Mouse (Mus musculus): ENCODE measurements around the gene Snd1. TPM values are rescaled to one million over a fixed set of nuclear protein-coding genes. Genes with fewer than 3 reads are reported as not detected.

Gene Snd1
- total and polyA plus RNA-seq, 3 experiments = 83.7 to 377 (median 210) TPM

- H3K27me3 ChIP-seq (replicated peaks) = no peaks in the 10 kb centered on the region
- H3K27ac ChIP-seq (ENCODE audit: insufficient read depth, low read depth) = no peak overlapping the region
- H3K4me2 ChIP-seq (ENCODE audit: insufficient read depth, low read depth, poor library complexity, severe bottlenecking) = no peak overlapping the region
- TF ChIP-seq ZKSCAN1 (IDR thresholded peaks at IDR 0.05; ENCODE audit: borderline replicate concordance, low read depth, low read length) (no peak), USF2 (conservative IDR thresholded peaks at IDR 0.05; ENCODE audit: low read depth, low read length) (no peak), MAFK (IDR thresholded peaks at IDR 0.05; ENCODE audit: insufficient replicate concordance, low read length) (no peak), MAX (IDR thresholded peaks at IDR 0.05; ENCODE audit: low read length) (no peak), MAZ (IDR thresholded peaks at IDR 0.05; ENCODE audit: low read depth, low read length) (no peak), SIN3A (IDR thresholded peaks at IDR 0.05; ENCODE audit: low read length) (no peak), TBP (conservative IDR thresholded peaks at IDR 0.05; ENCODE audit: low read depth, low read length) (no peak), POLR2A (IDR thresholded peaks at IDR 0.05; ENCODE audit: low read depth, low read length) (no peak)
- in situ Hi-C loops (cut with MboI; ENCODE audit: low pct_ligation_motif_present, low pct_unique_long_range_greater_than_20kb, low sequenced_read_pairs) = no loop called here
- peaks cover 42 to 94% of the 10 kb centered on the region in 2 experiments for H3K36me3 ChIP-seq (replicated peaks in 1 of 2; ENCODE audit: control insufficient read depth in 1 of 2, insufficient read depth in 1 of 2, low read length in 1 of 2)
- no peak overlapping the region for H3K4me3 ChIP-seq (replicated peaks in 1 of 3; ENCODE audit: low read depth in 2 of 3, low read length in 2 of 3, poor library complexity in 1 of 3)
- dilution Hi-C loops (cut with MboI; ENCODE audit: extremely low pct_ligation_motif_present, extremely low pct_unique_long_range_greater_than_20kb, low sequenced_read_pairs) = no loop called here
- H3K4me1 ChIP-seq (ENCODE audit: control insufficient read depth in 1 of 2, insufficient read depth in 2 of 2) = peaks cover 7 to 33% of the 10 kb centered on the region in 2 experiments; a peak in 3 of 4 replicates
- no peaks in the 10 kb centered on the region for H3K79me2 ChIP-seq (replicated peaks; ENCODE audit: control insufficient read depth, extremely low read depth, insufficient read depth, poor library complexity, severe bottlenecking)
- H3K9ac ChIP-seq (ENCODE audit: insufficient read depth, low read depth) = no peak overlapping the region
- no peak for DNase-seq (ENCODE audit: extremely low read depth)
- H3K9me3 ChIP-seq (replicated peaks; ENCODE audit: low read length) = no peaks in the 10 kb centered on the region
These were observed 399.1 kb downstream of the Snd1 start for GRCm38 (mm10) chr6:28874053-28874452.

- Histone ChIP-seq H3K9ac (ENCODE audit: insufficient read depth, low read depth) (no peak overlapping the region), H3K4me3 (replicated peaks in 1 of 3; ENCODE audit: low read depth in 2 of 3, low read length in 2 of 3, poor library complexity in 1 of 3) (no peak overlapping the region), H3K36me3 (replicated peaks in 1 of 2; ENCODE audit: control insufficient read depth in 1 of 2, insufficient read depth in 1 of 2, low read length in 1 of 2) (peaks cover 47 to 94% of the 10 kb centered on the region in 2 experiments), H3K4me1 (ENCODE audit: control insufficient read depth in 1 of 2, insufficient read depth in 2 of 2) (peaks cover 7 to 36% of the 10 kb centered on the region in 2 experiments; a peak in 3 of 4 replicates), H3K9me3 (replicated peaks; ENCODE audit: low read length) (no peaks in the 10 kb centered on the region), H3K27me3 (replicated peaks) (no peaks in the 10 kb centered on the region), H3K27ac (ENCODE audit: insufficient read depth, low read depth) (no peak overlapping the region), H3K79me2 (replicated peaks; ENCODE audit: control insufficient read depth, extremely low read depth, insufficient read depth, poor library complexity, severe bottlenecking) (no peaks in the 10 kb centered on the region), H3K4me2 (ENCODE audit: insufficient read depth, low read depth, poor library complexity, severe bottlenecking) (no peak overlapping the region)
- dilution Hi-C loops (cut with MboI; ENCODE audit: extremely low pct_ligation_motif_present, extremely low pct_unique_long_range_greater_than_20kb, low sequenced_read_pairs) = no loop called here
- no peak for TF ChIP-seq ELF1 (IDR thresholded peaks at IDR 0.05; ENCODE audit: low read depth, low read length)
- TF ChIP-seq TBP (conservative IDR thresholded peaks at IDR 0.05; ENCODE audit: low read depth, low read length) = no peak
- TF ChIP-seq MYC (IDR thresholded peaks at IDR 0.05; ENCODE audit: low read depth, low read length) = no peak
- TF ChIP-seq E2F4 (IDR thresholded peaks at IDR 0.05; ENCODE audit: insufficient replicate concordance, low read depth, low read length) = no peak
- in situ Hi-C loops (cut with MboI; ENCODE audit: low pct_ligation_motif_present, low pct_unique_long_range_greater_than_20kb, low sequenced_read_pairs) = no loop called here
- DNase-seq (ENCODE audit: extremely low read depth) = no peak
These were observed 399.8 kb downstream of the Snd1 start for GRCm38 (mm10) chr6:28874759-28875158.

GRCm38 (mm10) chr6:28875333-28875732 is 400.4 kb downstream of the Snd1 start:
- Histone ChIP-seq H3K27me3 (replicated peaks) (no peaks in the 10 kb centered on the region), H3K4me1 (ENCODE audit: control insufficient read depth in 1 of 2, insufficient read depth in 2 of 2) (peaks cover 7 to 36% of the 10 kb centered on the region in 2 experiments; a peak in 3 of 4 replicates), H3K4me3 (replicated peaks in 1 of 3; ENCODE audit: low read depth in 2 of 3, low read length in 2 of 3, poor library complexity in 1 of 3) (no peak overlapping the region), H3K27ac (ENCODE audit: insufficient read depth, low read depth) (no peak overlapping the region), H3K79me2 (replicated peaks; ENCODE audit: control insufficient read depth, extremely low read depth, insufficient read depth, poor library complexity, severe bottlenecking) (no peaks in the 10 kb centered on the region), H3K4me2 (ENCODE audit: insufficient read depth, low read depth, poor library complexity, severe bottlenecking) (no peak overlapping the region), H3K9me3 (replicated peaks; ENCODE audit: low read length) (no peaks in the 10 kb centered on the region), H3K9ac (ENCODE audit: insufficient read depth, low read depth) (no peak overlapping the region), H3K36me3 (replicated peaks in 1 of 2; ENCODE audit: control insufficient read depth in 1 of 2, insufficient read depth in 1 of 2, low read length in 1 of 2) (peaks cover 52 to 96% of the 10 kb centered on the region in 2 experiments)
- in situ Hi-C loops (cut with MboI; ENCODE audit: low pct_ligation_motif_present, low pct_unique_long_range_greater_than_20kb, low sequenced_read_pairs) = no loop called here
- TF ChIP-seq PAX5 (IDR thresholded peaks at IDR 0.05; ENCODE audit: low read length) (no peak), CHD1 (IDR thresholded peaks at IDR 0.05; ENCODE audit: low read depth, low read length) (no peak), ZKSCAN1 (IDR thresholded peaks at IDR 0.05; ENCODE audit: borderline replicate concordance, low read depth, low read length) (no peak), NELFE (IDR thresholded peaks at IDR 0.05; ENCODE audit: low read depth, low read length) (no peak), ETS1 (conservative IDR thresholded peaks at IDR 0.05; ENCODE audit: low read depth, low read length) (no peak), UBTF (IDR thresholded peaks at IDR 0.05; ENCODE audit: low read depth, low read length) (no peak), CTCF (conservative IDR thresholded peaks at IDR 0.05 in 1 of 2, IDR thresholded peaks at IDR 0.05 in 1 of 2; ENCODE audit: low read depth in 2 of 2, low read length in 2 of 2) (no peak), MYC (IDR thresholded peaks at IDR 0.05; ENCODE audit: low read depth, low read length) (no peak), MAZ (IDR thresholded peaks at IDR 0.05; ENCODE audit: low read depth, low read length) (no peak), IRF4 (IDR thresholded peaks at IDR 0.05; ENCODE audit: low read depth, low read length) (no peak), SIN3A (IDR thresholded peaks at IDR 0.05; ENCODE audit: low read length) (no peak), MAX (IDR thresholded peaks at IDR 0.05; ENCODE audit: low read length) (no peak), USF1 (IDR thresholded peaks at IDR 0.05; ENCODE audit: low read depth, low read length) (no peak), RCOR1 (conservative IDR thresholded peaks at IDR 0.05; ENCODE audit: low read depth, low read length) (no peak), NRF1 (IDR thresholded peaks at IDR 0.05; ENCODE audit: low read depth, low read length) (no peak), EP300 (IDR thresholded peaks at IDR 0.05; ENCODE audit: low read length) (no peak), POLR2AphosphoS2 (IDR thresholded peaks at IDR 0.05; ENCODE audit: low read depth, low read length) (no peak), KAT2A (IDR thresholded peaks at IDR 0.05; ENCODE audit: insufficient replicate concordance, low read length) (no peak)
- no peak for DNase-seq (ENCODE audit: extremely low read depth)
- dilution Hi-C loops (cut with MboI; ENCODE audit: extremely low pct_ligation_motif_present, extremely low pct_unique_long_range_greater_than_20kb, low sequenced_read_pairs) = no loop called here
